Mouse (Mus musculus): ENCODE measurements around the gene Fras1. TPM values are rescaled to one million over a fixed set of nuclear protein-coding genes. Genes with fewer than 3 reads are reported as not detected.
A peak's percentile ranks its signal among the peaks of the same experiment; 100 is the strongest.

Fras1 gene
- polyA plus RNA-seq (2015; fragmentation: Nextera tagmentation; extraction: Ambion mirVana): 18.2 and 23.7 TPM in 2 replicates

- WGBS: 2% methylated on average over 16 of the region's 16 CpGs
- peak; percentile 21 for ATAC-seq (ENCODE audit: low read depth)
- Histone ChIP-seq H3K9ac (ENCODE audit: low read length) (peak within 1 kb of the TSS; percentile 81), H3K4me1 (replicated peaks; ENCODE audit: control insufficient read depth, insufficient read depth, low read length) (peaks cover 18% of the 10 kb centered on the region), H3K9me3 (ENCODE audit: control insufficient read depth, low read length) (no peaks in the 10 kb centered on the region), H3K27me3 (ENCODE audit: control insufficient read depth, insufficient read depth, low read depth, low read length) (no peaks in the 10 kb centered on the region; the same call in 1 of the 2 replicates), H3K4me2 (ENCODE audit: low read depth, low read length) (peak within 1 kb of the TSS; percentile 94), H3K36me3 (ENCODE audit: control insufficient read depth, insufficient read depth, low read length) (no peaks in the 10 kb centered on the region), H3K4me3 (ENCODE audit: low read length) (peak within 1 kb of the TSS; percentile 81), H3K27ac (ENCODE audit: low read length) (peak within 1 kb of the TSS; percentile 88)
Observed at GRCm38 (mm10) chr5:96373567-96373985, at the start of gene Fras1. Fras1 (plus strand) TSS chr5:96373955.

DNA sequence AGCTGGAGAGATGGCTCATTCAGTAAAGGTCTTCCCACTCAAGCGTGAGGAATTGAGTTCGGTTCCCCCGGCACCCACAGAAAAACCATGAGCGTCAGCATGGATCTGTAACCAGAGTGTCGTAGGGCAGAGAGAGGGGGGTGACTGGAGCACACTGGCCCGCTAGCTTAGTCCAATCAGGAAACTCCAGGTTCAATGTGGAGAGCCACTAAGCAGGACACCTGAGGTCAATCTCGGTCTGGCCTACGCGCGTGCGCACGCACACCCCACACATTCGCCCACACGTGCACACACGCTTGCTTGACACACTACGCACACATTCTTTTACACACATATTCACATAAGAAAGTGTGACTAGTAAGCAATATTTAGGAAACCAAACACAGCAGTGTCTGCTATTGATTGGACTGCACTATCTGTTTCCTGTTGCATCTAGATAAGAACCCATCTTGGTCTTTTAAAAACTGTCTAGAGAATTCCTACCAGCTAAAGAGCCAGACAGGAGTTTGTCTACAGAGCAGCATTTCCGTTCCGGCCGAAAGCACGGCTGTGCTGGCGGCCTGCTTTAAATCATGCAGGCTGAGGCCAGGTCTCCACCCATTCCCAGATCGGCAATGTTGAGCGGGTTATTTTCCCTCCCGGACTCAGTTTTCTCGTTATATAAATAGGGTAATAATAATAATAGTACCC is 42.6 kb upstream of the Fras1 start:
- Histone ChIP-seq H3K4me2 (ENCODE audit: low read depth, low read length) (no peak overlapping the region), H3K4me3 (ENCODE audit: low read length) (no peak overlapping the region), H3K36me3 (ENCODE audit: control insufficient read depth, insufficient read depth, low read length) (no peaks in the 10 kb centered on the region), H3K27ac (ENCODE audit: low read length) (no peak overlapping the region), H3K9ac (ENCODE audit: low read length) (no peak overlapping the region), H3K27me3 (ENCODE audit: control insufficient read depth, insufficient read depth, low read depth, low read length) (no peaks in the 10 kb centered on the region), H3K9me3 (ENCODE audit: control insufficient read depth, low read length) (no peaks in the 10 kb centered on the region), H3K4me1 (replicated peaks; ENCODE audit: control insufficient read depth, insufficient read depth, low read length) (no peaks in the 10 kb centered on the region)
- no peak for ATAC-seq (ENCODE audit: low read depth)
- 83% methylated on average over 25 of the region's 25 CpGs for WGBS

DNA sequence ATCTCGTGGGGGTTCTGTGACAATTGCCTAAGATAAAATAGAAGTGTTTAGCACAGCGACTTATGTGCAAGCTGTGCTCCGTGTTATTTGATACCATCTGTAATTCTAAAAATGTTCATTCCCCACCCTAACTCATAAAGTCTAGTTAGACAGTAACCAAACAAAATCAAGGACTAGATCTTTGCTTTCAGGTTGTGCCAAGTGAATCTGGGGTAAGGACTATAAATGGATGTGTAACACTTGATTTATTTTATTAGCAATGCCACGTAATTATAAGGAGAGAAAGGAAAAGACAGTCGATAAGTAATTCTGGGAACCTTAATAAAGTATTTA is 42.1 kb upstream of the Fras1 start:
- Histone ChIP-seq H3K9me3 (ENCODE audit: control insufficient read depth, low read length) (no peaks in the 10 kb centered on the region), H3K9ac (ENCODE audit: low read length) (no peak overlapping the region), H3K4me2 (ENCODE audit: low read depth, low read length) (no peak overlapping the region), H3K27ac (ENCODE audit: low read length) (no peak overlapping the region), H3K36me3 (ENCODE audit: control insufficient read depth, insufficient read depth, low read length) (no peaks in the 10 kb centered on the region), H3K27me3 (ENCODE audit: control insufficient read depth, insufficient read depth, low read depth, low read length) (no peaks in the 10 kb centered on the region), H3K4me1 (replicated peaks; ENCODE audit: control insufficient read depth, insufficient read depth, low read length) (no peaks in the 10 kb centered on the region), H3K4me3 (ENCODE audit: low read length) (no peak overlapping the region)
- WGBS: 61% methylated on average over 5 of the region's 5 CpGs
- ATAC-seq (ENCODE audit: low read depth): no peak

DNA sequence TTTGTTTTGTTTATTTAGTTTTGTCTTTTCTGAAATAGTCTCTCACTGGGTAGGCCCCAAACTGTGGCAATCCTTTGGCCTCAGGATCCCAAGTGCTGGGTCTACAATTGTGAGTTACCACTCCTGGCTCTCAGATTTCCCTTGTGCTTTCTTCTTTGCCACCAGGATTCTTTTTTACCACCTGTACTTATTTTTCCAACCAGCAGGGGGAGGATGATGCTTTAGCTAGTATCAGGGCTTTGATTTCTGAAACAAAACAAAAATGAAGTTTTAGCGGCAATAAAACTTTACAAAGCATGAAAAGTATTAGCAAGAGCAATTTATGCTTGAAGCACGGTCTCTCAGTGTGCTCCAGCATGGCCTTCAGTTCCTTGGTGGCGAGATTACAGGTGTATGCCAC is 39.8 kb upstream of the Fras1 start:
- no peak for ATAC-seq (ENCODE audit: low read depth)
- WGBS: 50% methylated on average over 3 of the region's 3 CpGs
- no peak overlapping the region for H3K27ac ChIP-seq (ENCODE audit: low read length)
- H3K4me1 ChIP-seq (replicated peaks; ENCODE audit: control insufficient read depth, insufficient read depth, low read length): no peaks in the 10 kb centered on the region
- no peak overlapping the region; the same call in 1 of the 2 replicates for H3K9ac ChIP-seq (ENCODE audit: low read length)
- H3K4me2 ChIP-seq (ENCODE audit: low read depth, low read length): no peak overlapping the region
- no peak overlapping the region for H3K4me3 ChIP-seq (ENCODE audit: low read length)
- no peaks in the 10 kb centered on the region for H3K27me3 ChIP-seq (ENCODE audit: control insufficient read depth, insufficient read depth, low read depth, low read length)
- no peaks in the 10 kb centered on the region for H3K9me3 ChIP-seq (ENCODE audit: control insufficient read depth, low read length)
- no peaks in the 10 kb centered on the region for H3K36me3 ChIP-seq (ENCODE audit: control insufficient read depth, insufficient read depth, low read length)

DNA sequence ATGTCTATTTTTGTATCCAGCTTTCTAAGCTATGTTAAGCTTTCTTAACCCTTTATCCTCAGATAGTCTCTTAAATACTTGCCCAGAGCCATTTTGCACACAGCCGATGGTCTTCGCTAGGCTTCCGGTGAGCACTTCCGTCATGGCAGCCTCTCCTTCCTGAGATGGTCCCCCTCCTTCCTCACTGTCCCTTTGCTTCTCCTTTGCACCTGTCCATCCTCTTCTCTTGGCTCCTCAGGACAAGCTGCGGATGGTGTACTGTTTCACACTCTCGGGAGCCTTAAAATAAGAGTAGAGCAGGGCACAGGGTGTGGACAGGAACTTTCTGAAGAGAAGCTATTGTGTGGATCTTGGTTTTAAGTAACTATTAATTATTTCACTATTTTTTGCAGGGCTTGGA is 33.2 kb upstream of the Fras1 start:
- Histone ChIP-seq H3K4me1 (replicated peaks; ENCODE audit: control insufficient read depth, insufficient read depth, low read length) (no peaks in the 10 kb centered on the region), H3K27me3 (ENCODE audit: control insufficient read depth, insufficient read depth, low read depth, low read length) (no peaks in the 10 kb centered on the region), H3K9ac (ENCODE audit: low read length) (no peak overlapping the region), H3K4me3 (ENCODE audit: low read length) (no peak overlapping the region), H3K4me2 (ENCODE audit: low read depth, low read length) (no peak overlapping the region), H3K36me3 (ENCODE audit: control insufficient read depth, insufficient read depth, low read length) (no peaks in the 10 kb centered on the region), H3K9me3 (ENCODE audit: control insufficient read depth, low read length) (no peaks in the 10 kb centered on the region), H3K27ac (ENCODE audit: low read length) (no peak overlapping the region)
- no peak for ATAC-seq (ENCODE audit: low read depth)
- WGBS: 88% methylated on average over 6 of the region's 6 CpGs

GRCm38 (mm10) chr5:96344983-96345382 is 28.8 kb upstream of the Fras1 start:
- H3K27me3 ChIP-seq (ENCODE audit: control insufficient read depth, insufficient read depth, low read depth, low read length): no peaks in the 10 kb centered on the region
- H3K4me3 ChIP-seq (ENCODE audit: low read length): no peak overlapping the region
- H3K4me2 ChIP-seq (ENCODE audit: low read depth, low read length): no peak overlapping the region
- no peak overlapping the region for H3K9ac ChIP-seq (ENCODE audit: low read length)
- no peaks in the 10 kb centered on the region for H3K9me3 ChIP-seq (ENCODE audit: control insufficient read depth, low read length)
- H3K27ac ChIP-seq (ENCODE audit: low read length): no peak overlapping the region
- H3K4me1 ChIP-seq (replicated peaks; ENCODE audit: control insufficient read depth, insufficient read depth, low read length): no peaks in the 10 kb centered on the region
- H3K36me3 ChIP-seq (ENCODE audit: control insufficient read depth, insufficient read depth, low read length): no peaks in the 10 kb centered on the region
- 85% methylated on average over 2 of the region's 2 CpGs for WGBS
- no peak for ATAC-seq (ENCODE audit: low read depth)

DNA sequence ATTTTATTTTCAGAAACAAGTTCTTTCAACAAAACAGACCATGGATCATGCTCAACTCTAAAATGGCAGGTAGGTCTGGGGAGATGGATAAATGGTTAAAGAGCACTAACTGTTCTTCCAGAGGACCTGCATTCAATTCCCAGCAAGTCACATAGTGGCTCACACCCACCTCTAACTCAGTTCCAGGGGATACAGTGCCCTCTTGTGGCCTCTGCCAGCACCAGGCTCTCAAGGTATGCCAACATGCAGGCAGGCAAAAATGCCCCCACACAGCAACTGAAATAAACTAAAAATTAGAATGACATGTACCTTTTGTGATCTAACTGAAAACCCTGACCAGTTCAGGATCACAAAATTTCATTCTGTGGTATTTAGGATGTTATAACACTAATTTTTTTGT is 21.8 kb upstream of the Fras1 start:
- H3K36me3 ChIP-seq (ENCODE audit: control insufficient read depth, insufficient read depth, low read length): no peaks in the 10 kb centered on the region
- no peaks in the 10 kb centered on the region for H3K9me3 ChIP-seq (ENCODE audit: control insufficient read depth, low read length)
- no peak overlapping the region for H3K9ac ChIP-seq (ENCODE audit: low read length)
- H3K27me3 ChIP-seq (ENCODE audit: control insufficient read depth, insufficient read depth, low read depth, low read length): no peaks in the 10 kb centered on the region
- no peak for ATAC-seq (ENCODE audit: low read depth)
- no peaks in the 10 kb centered on the region for H3K4me1 ChIP-seq (replicated peaks; ENCODE audit: control insufficient read depth, insufficient read depth, low read length)
- no peak overlapping the region for H3K4me2 ChIP-seq (ENCODE audit: low read depth, low read length)
- no peak overlapping the region for H3K27ac ChIP-seq (ENCODE audit: low read length)
- no peak overlapping the region for H3K4me3 ChIP-seq (ENCODE audit: low read length)

GRCm38 (mm10) chr5:96363950-96364349 is 9.8 kb upstream of the Fras1 start:
- Histone ChIP-seq H3K4me3 (ENCODE audit: low read length) (no peak overlapping the region), H3K27me3 (ENCODE audit: control insufficient read depth, insufficient read depth, low read depth, low read length) (no peaks in the 10 kb centered on the region), H3K4me2 (ENCODE audit: low read depth, low read length) (no peak overlapping the region), H3K4me1 (replicated peaks; ENCODE audit: control insufficient read depth, insufficient read depth, low read length) (no peaks in the 10 kb centered on the region), H3K36me3 (ENCODE audit: control insufficient read depth, insufficient read depth, low read length) (no peaks in the 10 kb centered on the region), H3K27ac (ENCODE audit: low read length) (no peak overlapping the region), H3K9me3 (ENCODE audit: control insufficient read depth, low read length) (no peaks in the 10 kb centered on the region), H3K9ac (ENCODE audit: low read length) (no peak overlapping the region)
- 67% methylated on average over 4 of the region's 4 CpGs for WGBS
- no peak for ATAC-seq (ENCODE audit: low read depth)

- no peaks in the 10 kb centered on the region for H3K4me1 ChIP-seq (replicated peaks; ENCODE audit: control insufficient read depth, insufficient read depth, low read length)
- H3K36me3 ChIP-seq (ENCODE audit: control insufficient read depth, insufficient read depth, low read length): no peaks in the 10 kb centered on the region
- H3K9ac ChIP-seq (ENCODE audit: low read length): no peak overlapping the region
- no peak overlapping the region for H3K4me2 ChIP-seq (ENCODE audit: low read depth, low read length)
- 61% methylated on average over 5 of the region's 5 CpGs for WGBS
- no peak overlapping the region for H3K27ac ChIP-seq (ENCODE audit: low read length)
- no peaks in the 10 kb centered on the region for H3K9me3 ChIP-seq (ENCODE audit: control insufficient read depth, low read length)
- no peak overlapping the region for H3K4me3 ChIP-seq (ENCODE audit: low read length)
- no peak for ATAC-seq (ENCODE audit: low read depth)
- H3K27me3 ChIP-seq (ENCODE audit: control insufficient read depth, insufficient read depth, low read depth, low read length): no peaks in the 10 kb centered on the region
Observed at GRCm38 (mm10) chr5:96365590-96365989, 8.2 kb upstream of the Fras1 start.

- no peaks in the 10 kb centered on the region for H3K36me3 ChIP-seq (ENCODE audit: control insufficient read depth, insufficient read depth, low read length)
- no peak overlapping the region for H3K4me2 ChIP-seq (ENCODE audit: low read depth, low read length)
- no peak for ATAC-seq (ENCODE audit: low read depth)
- H3K9me3 ChIP-seq (ENCODE audit: control insufficient read depth, low read length): no peaks in the 10 kb centered on the region
- H3K27ac ChIP-seq (ENCODE audit: low read length): no peak overlapping the region
- H3K27me3 ChIP-seq (ENCODE audit: control insufficient read depth, insufficient read depth, low read depth, low read length): no peaks in the 10 kb centered on the region
- no peak overlapping the region for H3K4me3 ChIP-seq (ENCODE audit: low read length)
- H3K9ac ChIP-seq (ENCODE audit: low read length): no peak overlapping the region
- no peaks in the 10 kb centered on the region for H3K4me1 ChIP-seq (replicated peaks; ENCODE audit: control insufficient read depth, insufficient read depth, low read length)
Observed at GRCm38 (mm10) chr5:96367260-96367659, 6.5 kb upstream of the Fras1 start.

Data from lung, embryonic 16.5 days (tissue).